Mouse (Mus musculus): ENCODE measurements around the gene Idh2.
"Not testable (repeated sequence)": the region's sequence is repeated elsewhere in the genome, so short reads cannot be mapped to it uniquely, and the experiment has no call there.

Gene Idh2

DNA sequence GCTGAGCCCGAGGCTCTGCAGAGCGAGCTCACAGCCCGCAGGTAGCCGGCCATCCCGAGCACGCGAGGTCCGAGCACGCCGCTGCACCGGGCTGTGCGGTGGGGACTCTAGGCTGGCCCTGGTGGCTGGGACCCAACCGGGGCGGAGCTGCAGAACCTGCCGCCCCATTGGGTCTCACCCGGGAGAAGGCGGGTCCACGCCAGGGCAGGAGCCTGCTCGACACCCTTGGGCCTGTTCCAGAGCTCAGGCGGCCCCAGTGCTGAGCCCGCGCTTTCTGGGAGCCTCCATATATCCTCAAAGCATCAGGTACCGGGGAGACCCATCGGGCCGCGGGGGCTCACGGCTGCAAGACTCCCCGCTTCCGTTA lies at the start of gene Idh2:
TSS of gene Idh2 (minus strand) at position 169 of the 367 bp plus-strand sequence.
- peak; percentile 84 to 85 for DNase-seq

DNA sequence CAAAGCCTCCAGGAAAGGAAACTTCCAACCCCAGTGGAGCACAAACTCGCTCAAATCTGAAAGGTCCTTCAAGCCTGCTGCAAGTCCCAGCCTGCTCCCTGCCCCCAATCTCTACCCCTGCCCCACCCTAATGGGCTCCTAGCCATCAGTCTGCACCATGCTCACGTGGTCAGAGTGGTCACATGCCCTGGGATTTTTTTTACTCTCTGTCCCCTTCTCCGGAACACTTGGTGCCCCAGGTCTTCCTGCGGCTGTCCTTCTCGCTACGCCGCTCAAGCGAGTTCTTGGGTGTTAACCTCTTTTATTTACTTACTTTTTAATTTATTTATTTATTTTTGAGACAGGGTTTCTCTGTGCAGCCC lies 45.7 kb upstream of the Idh2 start:
- peak in 1 of 2 experiments; percentile 19 for DNase-seq

DNA sequence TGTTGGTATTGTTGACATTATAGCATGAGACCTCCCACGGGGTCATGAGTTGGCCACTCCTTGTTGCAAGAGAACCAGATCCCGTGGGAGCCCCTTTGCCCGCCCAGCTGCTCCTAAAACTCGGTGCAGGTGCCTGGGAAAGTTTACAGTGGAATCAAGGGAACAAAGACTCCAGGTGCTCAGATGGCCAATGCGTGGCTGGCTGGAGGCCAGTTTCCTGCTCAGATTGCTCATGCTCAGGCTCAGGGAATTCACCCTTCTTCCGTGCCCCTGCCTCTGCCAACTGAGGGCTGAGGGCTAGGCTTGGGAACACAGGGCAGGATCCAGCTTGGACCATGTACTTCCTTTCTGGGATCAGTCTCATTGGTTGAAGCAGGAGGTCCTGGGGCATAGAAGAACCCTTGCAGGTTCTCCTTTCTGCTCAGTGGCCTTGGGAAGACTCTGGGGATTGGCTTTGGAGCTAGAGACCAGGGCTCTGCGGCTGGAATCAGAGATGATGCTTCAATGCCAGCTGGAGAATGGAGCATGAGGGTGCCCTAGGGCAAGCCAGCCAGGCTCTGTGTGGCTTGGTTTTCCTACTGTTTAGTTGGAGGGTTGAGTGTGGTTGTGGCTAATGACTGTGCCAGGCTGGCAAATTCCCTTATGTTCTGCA lies 45.2 kb upstream of the Idh2 start:
- DNase-seq: no peak

DNA sequence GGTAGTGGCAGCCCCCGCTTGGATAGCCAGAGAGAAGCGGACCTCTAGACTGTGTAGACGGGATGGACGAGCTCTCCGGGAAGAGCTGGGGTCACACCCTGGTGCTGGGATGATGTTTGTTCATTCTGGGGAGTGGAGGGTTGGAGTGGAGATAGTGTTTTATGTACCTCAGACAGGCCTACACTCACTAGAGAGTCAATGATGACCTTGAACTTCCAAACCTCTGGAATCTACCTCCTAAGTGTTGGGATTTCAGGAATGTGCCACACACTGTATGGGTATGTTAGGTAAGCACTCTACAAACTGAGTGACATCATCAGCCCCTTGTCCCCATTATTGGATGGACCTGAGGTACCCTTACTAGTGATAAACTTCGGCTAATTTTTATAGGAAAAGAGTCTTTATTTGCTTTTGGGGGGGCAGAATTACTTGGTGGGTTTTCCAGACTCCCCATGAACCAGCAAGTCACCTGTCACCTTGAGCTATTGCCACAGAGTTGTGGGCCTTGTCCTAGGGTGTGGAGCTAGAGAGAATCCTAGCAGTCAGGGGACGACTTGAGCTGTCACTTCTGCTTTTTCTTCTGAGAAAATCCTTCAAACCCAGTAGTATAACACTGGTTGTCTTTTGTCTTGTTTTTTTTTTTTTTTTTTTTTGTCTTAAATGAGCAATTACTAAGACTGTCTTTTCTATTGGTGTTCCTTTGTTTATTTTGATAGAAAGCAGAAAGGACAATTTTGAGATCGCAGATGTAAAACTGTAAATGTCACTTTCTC lies 43.5 kb upstream of the Idh2 start:
- no peak for DNase-seq

DNA sequence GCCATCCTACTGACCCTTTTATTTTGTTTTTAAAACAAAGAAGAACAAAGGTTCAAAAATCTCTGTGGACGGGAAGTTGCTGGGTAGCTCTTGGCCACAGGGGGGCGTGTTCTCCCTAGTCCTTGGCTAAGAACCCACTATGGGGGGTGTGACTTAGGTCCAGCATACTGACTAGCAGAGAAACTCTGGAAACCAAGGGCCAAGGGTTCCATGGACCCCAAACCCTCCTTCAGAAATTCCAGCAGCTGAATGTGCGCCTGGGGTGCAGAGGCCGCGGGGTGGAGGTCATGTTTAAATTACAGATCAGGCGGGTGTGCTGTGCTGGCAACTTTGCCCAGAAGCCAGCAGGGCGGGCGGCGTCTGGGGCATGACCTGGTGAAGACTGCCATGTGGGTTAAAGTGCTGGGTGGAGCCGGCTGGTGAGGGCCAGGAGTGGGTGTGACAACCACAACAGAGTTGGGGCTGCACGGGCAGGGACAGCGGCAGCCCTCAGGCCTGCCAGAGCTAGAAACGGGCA lies 41.6 kb upstream of the Idh2 start:
- peak in 1 of 2 experiments; percentile 25 for DNase-seq

DNA sequence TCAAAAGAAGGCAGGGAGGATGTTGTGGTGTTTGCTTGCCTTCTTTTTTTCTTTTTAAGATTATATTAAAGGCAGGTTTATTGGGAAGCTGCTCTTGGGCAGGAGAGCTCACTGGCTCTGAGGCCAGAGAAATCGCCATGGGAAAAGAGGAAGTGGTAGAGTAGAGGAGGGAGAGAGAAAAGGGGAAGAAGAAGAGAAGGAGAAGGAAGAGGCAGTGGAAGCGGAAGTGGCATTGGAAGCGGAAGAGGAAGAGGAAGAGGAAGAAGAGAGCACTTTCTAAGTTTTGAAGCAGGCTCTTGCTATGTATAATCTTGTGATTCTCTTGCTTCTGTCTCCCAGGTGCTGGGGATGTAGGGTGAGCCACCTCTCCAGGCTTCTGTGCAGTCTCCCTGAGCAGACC lies 39.5 kb upstream of the Idh2 start:
- no peak for DNase-seq

DNA sequence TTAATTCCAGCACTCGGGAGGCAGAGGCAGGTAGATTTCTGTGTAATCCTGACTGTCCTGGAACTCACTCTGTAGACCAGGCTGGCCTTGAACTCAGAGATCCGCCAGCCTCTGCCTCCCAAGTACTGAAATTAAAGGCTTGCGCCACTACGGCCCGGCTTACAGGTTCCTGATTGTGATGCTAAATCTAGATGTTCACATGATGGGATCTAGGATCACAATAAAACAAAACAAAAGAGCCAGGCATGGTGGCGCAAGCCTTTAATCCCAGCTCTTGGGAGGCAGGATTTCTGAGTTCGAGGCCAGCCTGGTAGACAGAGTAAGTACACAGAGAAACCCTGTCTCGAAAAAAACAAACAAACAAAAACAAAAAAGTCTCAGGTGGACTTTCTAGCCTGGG lies 37.6 kb upstream of the Idh2 start:
- no peak for DNase-seq

DNA sequence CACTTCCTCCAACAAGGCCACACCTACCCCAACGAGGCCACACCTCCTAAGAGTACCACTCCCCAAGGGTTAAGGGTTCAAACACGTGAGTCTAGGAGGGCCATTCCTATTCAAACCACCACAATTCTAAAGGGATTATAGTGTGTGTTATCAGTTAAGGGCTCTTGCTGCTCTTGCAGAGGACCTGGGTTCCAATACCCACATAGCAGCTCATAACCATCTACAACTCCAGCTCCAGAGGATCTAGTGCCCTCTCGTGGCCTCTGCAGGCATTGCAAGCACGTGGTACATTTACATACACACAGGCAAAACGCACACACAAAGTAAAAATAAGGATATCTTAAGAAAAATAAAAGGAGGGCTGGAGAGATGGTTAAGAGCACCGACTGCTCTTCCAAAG lies 37.0 kb upstream of the Idh2 start:
- DNase-seq: no peak

DNA sequence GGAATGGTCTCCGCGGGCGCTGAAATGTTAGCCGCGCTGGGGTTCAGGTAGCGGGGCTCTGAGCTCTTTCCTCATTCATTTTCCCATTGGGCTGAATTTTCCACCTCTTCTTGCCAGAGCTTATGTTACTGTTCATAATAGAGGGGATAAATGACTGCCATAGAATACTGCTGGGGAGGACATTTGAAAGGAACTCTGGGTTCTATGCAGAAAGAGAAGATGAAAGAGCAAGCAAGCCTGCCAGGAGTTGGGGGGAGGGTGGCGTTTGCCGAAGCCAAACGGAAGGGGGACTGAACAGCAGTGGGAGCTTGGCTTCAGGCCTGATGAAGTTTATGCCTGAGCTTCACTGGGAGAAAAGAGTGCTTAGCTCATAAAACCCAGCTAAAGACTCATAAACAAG lies 34.2 kb upstream of the Idh2 start:
- no peak for DNase-seq

DNA sequence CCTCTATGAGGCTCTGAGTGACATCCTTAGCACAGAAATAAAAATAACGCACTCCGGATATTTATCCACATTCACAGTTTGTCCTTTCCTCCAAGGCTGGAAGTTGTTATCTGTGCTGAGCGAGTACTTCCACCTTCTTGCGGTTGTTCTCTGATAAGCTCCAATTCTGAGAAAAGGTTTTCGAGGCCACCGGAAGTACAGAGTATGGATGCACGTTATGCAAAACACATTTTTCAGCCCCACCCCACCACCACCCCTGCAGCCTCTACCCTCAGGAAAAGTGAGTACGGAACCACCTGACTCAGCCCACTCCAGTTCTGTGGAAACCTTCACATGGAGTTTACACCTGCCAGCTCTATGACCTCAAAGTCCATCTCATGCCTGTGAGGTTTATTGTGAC lies 30.9 kb upstream of the Idh2 start:
- DNase-seq: no peak

DNA sequence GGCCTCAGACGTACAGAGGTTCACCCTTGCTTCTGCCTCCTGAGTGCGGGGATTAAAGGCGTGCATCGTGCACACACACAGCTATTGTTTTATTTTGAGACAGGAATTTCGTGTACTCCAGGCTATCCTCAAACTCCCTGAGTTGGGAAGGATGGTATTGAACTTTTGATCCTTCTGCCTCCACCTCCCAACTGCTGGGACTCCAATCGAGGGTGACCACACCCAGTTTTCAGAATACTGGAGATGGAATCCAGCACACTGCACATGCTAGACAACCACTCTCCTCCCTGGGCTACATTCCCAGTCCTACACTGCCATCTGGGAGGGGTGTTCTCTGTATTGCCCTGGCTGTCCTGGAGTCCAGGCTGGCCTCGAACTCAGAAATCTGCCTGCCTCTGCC lies 29.5 kb upstream of the Idh2 start:
- no peak for DNase-seq

DNA sequence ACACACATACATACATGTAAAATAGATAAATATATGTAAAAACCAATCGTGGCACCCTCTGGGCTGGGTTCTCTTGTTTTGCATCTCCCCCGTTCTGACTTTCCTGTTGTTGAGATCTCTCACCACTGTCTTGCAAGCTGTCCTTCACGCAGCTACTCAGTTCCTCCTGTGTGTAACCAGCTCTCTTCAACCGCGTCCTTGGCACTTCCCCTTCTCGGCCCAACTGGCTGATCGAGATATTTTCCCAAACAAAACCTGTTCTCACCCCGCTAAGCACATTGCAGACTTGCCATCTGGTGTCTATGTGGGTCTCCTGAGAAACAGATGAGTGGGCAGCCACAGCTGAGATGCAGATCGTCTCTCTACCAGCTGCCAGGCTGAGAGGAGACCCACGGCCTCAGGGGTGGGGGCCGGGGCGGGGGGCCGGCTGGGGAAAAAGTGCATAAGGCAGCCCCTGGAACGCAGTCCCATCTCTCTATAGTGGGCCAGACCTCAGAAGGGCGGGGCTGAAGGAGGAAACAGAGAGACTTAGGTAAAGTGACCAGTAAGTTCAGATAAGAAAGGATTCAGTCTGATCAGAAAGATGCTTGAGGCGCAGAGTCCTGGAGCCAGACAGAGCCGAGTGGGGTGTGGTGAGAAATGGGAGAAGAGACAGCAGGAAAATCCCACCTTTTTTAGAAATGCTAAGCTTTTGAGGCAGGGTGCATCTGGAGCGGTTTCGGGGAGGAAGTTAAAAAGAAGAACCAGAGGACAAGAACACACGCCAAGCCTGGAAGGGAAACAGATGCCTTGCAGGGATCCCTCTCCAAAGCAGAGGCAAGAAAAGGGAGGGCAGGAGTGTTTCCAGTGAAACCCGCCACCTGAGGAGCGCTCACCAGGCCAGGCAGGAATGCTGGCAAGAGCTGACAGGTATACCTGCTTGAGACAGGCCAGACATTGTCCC lies 28.4 kb upstream of the Idh2 start:
- DNase-seq: peak; percentile 22 to 58

DNA sequence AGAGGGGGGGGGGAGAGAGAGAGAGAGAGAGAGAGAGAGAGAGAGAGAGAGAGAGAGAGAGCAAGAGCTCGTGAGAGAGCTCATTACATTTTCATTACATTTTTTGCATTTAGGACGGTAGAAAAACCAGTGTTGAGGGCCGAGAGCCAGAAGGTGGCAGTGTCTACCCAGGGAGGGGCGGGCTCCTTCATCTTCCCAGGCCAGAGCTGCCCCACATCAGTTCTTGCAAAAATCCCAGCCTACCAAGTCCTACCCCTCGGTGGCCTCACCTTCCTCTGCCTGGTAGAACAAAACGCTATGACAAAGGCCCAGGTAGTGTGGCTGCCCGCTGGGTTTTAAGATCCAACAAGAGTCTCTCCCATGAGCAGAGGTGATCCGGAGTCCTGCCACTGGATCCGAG lies 25.6 kb upstream of the Idh2 start:
- peak; percentile 33 to 49 for DNase-seq

DNA sequence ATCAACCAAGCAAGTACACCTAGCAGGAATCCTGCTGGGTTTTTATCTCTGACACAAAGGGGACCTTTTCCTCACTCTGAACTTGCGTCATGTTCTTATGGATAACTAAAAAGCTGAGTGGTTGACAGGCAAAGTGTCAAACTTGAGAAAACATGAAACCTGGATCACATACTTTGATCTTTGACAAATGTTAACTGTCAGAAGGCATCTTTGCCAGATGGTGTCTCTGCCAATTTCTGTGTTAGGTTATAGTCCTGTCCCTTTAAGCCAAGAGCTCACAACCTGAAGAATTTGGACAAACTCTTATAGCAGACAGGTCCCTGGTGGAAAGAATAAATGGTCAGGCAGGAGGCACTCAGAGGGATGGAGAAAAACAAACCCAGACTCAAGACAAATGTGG lies 23.2 kb upstream of the Idh2 start:
- no peak for DNase-seq

DNA sequence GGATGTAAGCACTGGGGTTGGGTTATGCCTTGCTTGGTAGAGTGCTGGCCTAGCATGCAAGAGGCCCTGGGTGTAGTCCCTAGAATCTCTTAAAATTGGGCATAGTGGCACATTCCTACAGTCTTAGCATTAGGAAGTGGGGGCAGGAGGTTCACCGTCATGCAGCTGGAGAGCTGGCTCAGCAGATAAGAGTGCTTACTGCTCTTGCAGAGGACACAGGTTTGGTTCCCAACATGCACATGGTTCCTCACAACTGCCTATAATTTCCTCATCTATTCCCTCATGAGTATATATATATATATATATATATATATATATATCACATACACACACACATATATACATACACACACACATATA lies 20.0 kb upstream of the Idh2 start:
- DNase-seq: no peak

DNA sequence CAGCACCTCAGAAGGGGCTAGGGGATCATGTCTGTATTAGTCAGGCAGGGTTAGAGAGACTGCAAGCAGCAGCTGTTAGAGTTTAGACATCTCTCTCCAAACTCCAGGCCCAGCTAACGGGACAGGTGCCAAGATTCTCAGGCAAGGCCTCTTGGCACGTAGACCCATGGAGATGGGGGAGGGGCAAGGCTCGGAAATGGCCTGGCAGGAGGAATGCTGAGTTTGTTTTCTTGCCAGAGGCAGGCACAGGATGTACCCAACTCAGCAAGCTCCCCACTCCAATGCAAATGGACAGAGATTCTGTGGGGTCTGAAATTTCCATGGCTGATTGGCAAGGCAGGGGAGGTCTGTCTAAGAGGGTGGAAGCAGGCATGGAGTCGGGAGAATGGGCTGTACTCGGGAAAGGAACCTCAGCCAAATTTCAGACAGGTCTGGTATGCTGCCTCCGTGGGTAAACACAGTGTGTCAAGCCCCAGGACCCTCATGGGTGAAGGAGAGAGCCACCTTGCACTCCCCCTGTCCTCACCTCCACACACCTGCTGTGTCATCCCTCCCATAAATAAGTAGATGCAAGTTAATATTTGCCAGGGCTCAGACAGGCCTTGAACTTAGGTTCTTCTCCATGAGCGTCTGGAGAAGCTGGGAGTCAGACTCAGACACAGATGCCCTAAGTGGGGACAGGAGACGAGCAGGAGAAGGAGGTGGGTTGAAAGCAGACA lies 19.4 kb upstream of the Idh2 start:
- no peak for DNase-seq

DNA sequence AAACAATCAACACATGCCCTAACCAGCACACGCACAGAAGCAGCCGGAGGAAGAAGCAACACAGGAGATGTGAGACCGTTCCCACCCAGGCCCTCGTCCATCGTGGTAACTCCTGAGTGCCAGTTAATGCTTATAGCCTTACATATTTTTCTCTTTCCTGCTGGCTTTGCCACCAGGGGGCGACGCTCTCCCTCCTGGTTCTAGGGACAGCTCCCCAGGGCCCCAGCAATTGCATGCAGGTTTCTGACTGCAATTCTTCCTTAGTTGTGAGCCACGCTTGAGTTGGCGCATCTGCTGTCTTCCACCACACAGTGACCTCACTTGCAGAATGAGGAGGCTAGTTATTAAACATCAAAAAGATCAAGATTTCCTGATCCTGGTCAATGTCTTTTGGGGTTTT lies 17.3 kb upstream of the Idh2 start:
- peak; percentile 36 to 48 for DNase-seq

DNA sequence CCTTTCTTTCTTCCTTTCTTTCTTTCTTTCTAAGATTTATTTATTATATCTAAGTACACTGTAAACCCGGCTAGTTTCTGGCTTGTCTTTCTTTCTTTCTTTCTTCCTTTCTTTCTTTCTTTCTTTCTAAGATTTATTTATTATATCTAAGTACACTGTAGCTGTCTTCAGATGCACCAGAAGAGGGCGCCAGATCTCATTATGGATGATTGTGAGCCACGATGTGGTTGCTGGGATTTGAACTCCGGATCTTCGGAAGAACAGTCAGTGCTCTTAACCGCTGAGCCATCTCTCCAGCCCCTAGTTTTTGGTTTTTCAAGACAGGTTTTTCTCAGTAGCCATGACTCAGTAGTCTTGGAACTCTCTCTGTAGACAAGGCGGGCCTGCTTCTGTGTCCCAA lies 16.1 kb upstream of the Idh2 start:
- not testable (repeated sequence) for DNase-seq

DNA sequence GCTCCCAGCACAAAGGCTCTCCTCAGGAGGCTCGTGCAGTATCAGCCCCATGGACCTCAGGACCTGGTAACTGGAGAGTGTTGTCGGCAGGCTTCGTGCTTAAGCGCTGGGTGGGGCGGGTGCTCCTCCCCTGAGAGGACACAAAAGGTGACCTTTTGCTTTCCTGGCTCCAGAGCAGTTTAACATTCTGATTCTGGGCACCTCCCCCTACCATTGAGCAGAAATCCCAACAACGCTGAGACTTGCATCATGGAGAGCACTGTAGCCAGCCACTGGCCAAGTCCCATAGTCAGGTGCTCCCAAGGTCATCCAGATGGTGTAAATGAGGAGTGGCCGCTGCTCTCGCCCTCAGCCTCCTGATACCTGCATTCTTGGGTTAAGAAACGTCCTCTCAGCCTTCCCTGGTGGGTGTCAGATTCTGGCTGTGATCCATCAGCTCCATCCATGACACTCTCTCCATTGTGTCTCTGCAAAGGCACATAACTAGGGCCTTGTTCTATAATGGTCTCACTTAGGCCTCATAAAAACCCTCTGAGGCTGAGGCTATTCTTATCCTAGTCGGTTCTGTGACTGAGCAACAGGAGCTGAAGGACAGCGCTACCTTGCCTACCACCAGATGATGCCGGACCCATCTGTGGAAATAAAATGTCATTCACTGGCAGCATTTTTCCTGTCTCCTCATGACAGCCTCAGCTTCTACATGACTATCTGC lies 15.3 kb upstream of the Idh2 start:
- no peak for DNase-seq

DNA sequence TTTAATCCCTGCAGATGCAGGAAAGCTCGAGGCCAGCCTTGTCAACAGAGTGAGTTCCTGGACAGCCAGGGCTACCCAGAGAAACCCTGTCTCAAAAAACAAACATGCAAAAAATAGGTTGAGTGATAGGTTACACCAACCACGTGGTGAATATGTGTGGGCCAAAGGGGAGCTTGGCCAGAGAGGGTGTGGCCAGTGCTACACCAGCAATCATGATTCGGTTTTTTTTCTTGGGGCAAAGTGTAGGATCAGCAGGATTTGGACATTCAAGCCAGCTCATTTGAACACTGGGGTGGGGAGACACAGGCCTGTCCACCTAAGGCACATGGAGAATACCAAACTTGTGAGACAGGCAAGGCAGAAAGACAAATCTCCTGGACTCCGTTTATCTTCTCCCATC lies 14.1 kb upstream of the Idh2 start:
- no peak for DNase-seq

DNA sequence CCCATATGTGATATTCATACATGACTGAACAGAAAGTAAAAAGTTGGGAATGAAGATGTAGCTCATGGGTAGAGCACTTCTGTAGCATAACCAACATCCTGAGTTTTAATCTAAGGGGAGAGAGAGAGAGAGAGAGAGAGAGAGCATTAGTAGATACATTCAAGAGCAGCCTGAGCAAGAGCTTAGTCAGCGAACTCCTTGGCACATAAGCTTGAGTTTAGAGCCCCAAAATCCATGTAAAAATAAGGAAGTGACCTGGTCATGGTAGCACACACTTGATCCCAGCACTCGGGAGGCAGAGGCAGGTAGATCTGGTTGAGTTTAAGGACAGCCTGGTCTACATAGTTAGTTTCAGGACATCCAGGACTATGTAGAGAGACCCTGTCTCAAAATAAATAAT lies 8.5 kb upstream of the Idh2 start:
- DNase-seq: no peak

DNA sequence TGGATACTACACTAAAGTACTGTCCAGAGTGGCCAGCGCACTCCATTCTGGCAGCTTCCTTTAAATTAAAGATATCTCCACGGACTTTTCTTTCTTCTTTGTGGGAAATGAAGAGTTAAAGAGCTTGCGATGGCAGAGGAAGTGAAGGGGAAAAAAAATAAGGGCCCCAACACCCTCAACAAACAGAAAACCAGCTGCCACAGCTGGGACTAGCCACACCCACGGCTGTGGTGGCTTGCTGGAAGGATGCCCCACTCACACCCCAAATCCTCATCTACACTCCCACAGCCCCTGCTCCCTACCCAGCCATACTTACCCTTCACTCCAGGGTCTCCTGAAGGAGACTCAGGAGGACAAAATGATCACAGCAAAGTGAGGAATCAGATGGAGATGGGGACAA lies 7.9 kb upstream of the Idh2 start:
- DNase-seq: peak; percentile 58 to 78
